Mouse (Mus musculus) heart, postnatal 0 days (tissue): Measurements from ENCODE around the gene Gm20547. TPM values are rescaled to one million over a fixed set of nuclear protein-coding genes. Genes with fewer than 3 reads are reported as not detected.

Experiments used
- ATAC-seq: fragments of 200-750 bp; cut with Nextera tagmentation; 2 replicates; pipeline ENCODE4 v1.8.0; 2017; ENCODE audit warnings: low read depth, moderate number of reproducible peaks, moderate library complexity; ENCODE audit not compliant: insufficient read depth
- DNase-seq: peaks from one replicate; pipeline ENCODE4 v3.0.0-alpha.2; 2016; ENCODE audit warnings: low spot score
- H3K27ac ChIP-seq: fragments of 300-500 bp; sonication (generic); 2 replicates; pipeline ENCODE4 v1.5.1; 2014; ENCODE audit warnings: low read depth, mild to moderate bottlenecking
- H3K27me3 ChIP-seq: fragments of 300-500 bp; sonication (generic); 2 replicates; pipeline ENCODE4 v1.6.1; 2014; ENCODE audit warnings: low read length, mixed read lengths; ENCODE audit not compliant: control insufficient read depth, insufficient read depth
- H3K36me3 ChIP-seq: fragments of 300-500 bp; sonication (generic); replicated peaks from 2 replicates; pipeline ENCODE4 v1.6.1; 2014; ENCODE audit warnings: low read length, mixed read lengths; ENCODE audit not compliant: control insufficient read depth, insufficient read depth
- H3K4me1 ChIP-seq: fragments of 300-500 bp; sonication (generic); 2 replicates; pipeline ENCODE4 v1.6.1; 2014; ENCODE audit warnings: antibody characterized with exemption; ENCODE audit not compliant: control insufficient read depth, insufficient read depth
- H3K4me2 ChIP-seq: fragments of 300-500 bp; sonication (generic); 2 replicates; pipeline ENCODE4 v1.6.1; 2014; ENCODE audit warnings: low read depth, mild to moderate bottlenecking, low read length, moderate library complexity
- H3K4me3 ChIP-seq: fragments of 300-500 bp; sonication (generic); 2 replicates; pipeline ENCODE4 v1.5.1; 2014; ENCODE audit warnings: low read depth, low read length
- H3K9ac ChIP-seq: fragments of 300-500 bp; sonication (generic); replicated peaks from 2 replicates; pipeline ENCODE4 v1.6.1; 2014; ENCODE audit warnings: low read depth, low read length, mixed read lengths
- H3K9me3 ChIP-seq: fragments of 300-500 bp; sonication (generic); replicated peaks from 2 replicates; pipeline ENCODE4 v1.6.1; 2016; ENCODE audit warnings: low read length; ENCODE audit not compliant: control insufficient read depth
- CTCF ChIP-seq: IDR thresholded peaks from 2 replicates; pipeline ENCODE4 v1.5.1; 2016; ENCODE audit warnings: antibody characterized with exemption, control low read depth, low read depth
- EP300 ChIP-seq: IDR thresholded peaks from 2 replicates; pipeline ENCODE4 v1.6.1; 2016; ENCODE audit warnings: antibody characterized with exemption, low read depth
- WGBS: fragments of 180-500 bp; shearing (Covaris S2); extraction: QIAGEN DNeasy Blood & Tissue Kit; methylation state at CpG from one replicate; pipeline ENCODE4 v1.1.7; 2014; 5-methylcytosine and 5-hydroxymethylcytosine counted together
- polyA plus RNA-seq: library from polyadenylated mRNA; unstranded; fragments of >200 nt; fragmentation: Nextera tagmentation; extraction: Ambion mirVana; gene quantifications from 2 replicates; pipeline ENCODE4 v1.2.1, GENCODE M21; 2015
- total RNA-seq: library from RNA; depleted of rRNA; stranded (reverse); fragments of >200 nt; gene quantifications from 2 replicates; pipeline ENCODE4 v1.2.3, GENCODE M21; 2014; ENCODE audit warnings: low replicate concordance; rRNA removed

Gm20547 gene
- total RNA-seq (not detected in 2 replicates), polyA plus RNA-seq (not detected in 2 replicates)

- Histone ChIP-seq H3K4me2 (peak within 1 kb of the TSS; percentile 38), H3K4me1 (no peaks in the 10 kb centered on the region), H3K9me3 (no peaks in the 10 kb centered on the region), H3K27me3 (no peaks in the 10 kb centered on the region), H3K27ac (no peak within 1 kb of the TSS), H3K9ac (no peak within 1 kb of the TSS), H3K36me3 (no peaks in the 10 kb centered on the region), H3K4me3 (no peak within 1 kb of the TSS)
- DNase-seq (no peak), ATAC-seq (no peak)
- WGBS: 12% methylated on average over 15 of the region's 15 CpGs
- TF ChIP-seq CTCF (no peak), EP300 (no peak)
These were observed at the start of gene Gm20547 for GRCm38 (mm10) chr17:34881683-34882310. TSS of gene Gm20547 (minus strand) at chr17:34882042.

- WGBS: under 1% methylated on average over 37 of the region's 38 CpGs
- Histone ChIP-seq H3K27ac (peak within 1 kb of the TSS; percentile 44; the same call in 1 of the 2 replicates), H3K27me3 (no peaks in the 10 kb centered on the region), H3K4me2 (peak within 1 kb of the TSS; percentile 92), H3K9me3 (no peaks in the 10 kb centered on the region), H3K4me1 (peaks cover 10% of the 10 kb centered on the region; the same call in 1 of the 2 replicates), H3K4me3 (peak within 1 kb of the TSS; percentile 64), H3K36me3 (peaks cover 8% of the 10 kb centered on the region; the same call in 1 of the 2 replicates), H3K9ac (peak within 1 kb of the TSS; percentile 69)
- ATAC-seq: peak; percentile 98
- TF ChIP-seq CTCF (peak; percentile 80), EP300 (peak; percentile 73; the same call in 1 of the 2 replicates)
- peak; percentile 99 for DNase-seq
These were observed 49.4 kb upstream of the Gm20547 start, which contains the start of gene Neu1 for GRCm38 (mm10) chr17:34931061-34931734. TSS of gene Neu1 (plus strand) at chr17:34931253.

- 40% methylated on average over 4 of the region's 4 CpGs for WGBS
- no peak for DNase-seq
- H3K4me2 ChIP-seq: no peak overlapping the region
- no peak overlapping the region for H3K9ac ChIP-seq
- ATAC-seq: no peak
- H3K4me1 ChIP-seq: peaks cover 10% of the 10 kb centered on the region; the same call in 1 of the 2 replicates
- no peaks in the 10 kb centered on the region for H3K27me3 ChIP-seq
- no peak overlapping the region for H3K27ac ChIP-seq
- H3K9me3 ChIP-seq: no peaks in the 10 kb centered on the region
- H3K36me3 ChIP-seq: no peaks in the 10 kb centered on the region
- TF ChIP-seq CTCF: no peak
- TF ChIP-seq EP300: no peak
- H3K4me3 ChIP-seq: no peak overlapping the region
These were observed 47.0 kb upstream of the Gm20547 start for GRCm38 (mm10) chr17:34928841-34929240.

GRCm38 (mm10) chr17:34927306-34928019 is 45.6 kb upstream of the Gm20547 start:
- Histone ChIP-seq H3K4me2 (no peak overlapping the region), H3K9me3 (no peaks in the 10 kb centered on the region), H3K4me3 (no peak overlapping the region), H3K4me1 (peaks cover 10% of the 10 kb centered on the region; the same call in 1 of the 2 replicates), H3K9ac (no peak overlapping the region), H3K36me3 (no peaks in the 10 kb centered on the region), H3K27ac (no peak overlapping the region), H3K27me3 (no peaks in the 10 kb centered on the region)
- TF ChIP-seq CTCF: no peak
- TF ChIP-seq EP300: no peak
- no peak for DNase-seq
- WGBS: 82% methylated on average over 18 of the region's 18 CpGs
- no peak for ATAC-seq

GRCm38 (mm10) chr17:34924258-34924657 is 42.4 kb upstream of the Gm20547 start:
- no peak overlapping the region for H3K27ac ChIP-seq
- WGBS: 66% methylated on average over 5 of the region's 5 CpGs
- no peaks in the 10 kb centered on the region for H3K4me1 ChIP-seq
- no peak for DNase-seq
- H3K4me2 ChIP-seq: no peak overlapping the region
- no peak for TF ChIP-seq CTCF
- TF ChIP-seq EP300: no peak
- H3K9ac ChIP-seq: no peak overlapping the region
- no peak overlapping the region for H3K4me3 ChIP-seq
- no peaks in the 10 kb centered on the region for H3K36me3 ChIP-seq
- H3K9me3 ChIP-seq: no peaks in the 10 kb centered on the region
- no peak for ATAC-seq
- H3K27me3 ChIP-seq: no peaks in the 10 kb centered on the region
